Mouse (Mus musculus): Measurements from ENCODE around the gene Cd200r4.

Cd200r4 gene

DNA sequence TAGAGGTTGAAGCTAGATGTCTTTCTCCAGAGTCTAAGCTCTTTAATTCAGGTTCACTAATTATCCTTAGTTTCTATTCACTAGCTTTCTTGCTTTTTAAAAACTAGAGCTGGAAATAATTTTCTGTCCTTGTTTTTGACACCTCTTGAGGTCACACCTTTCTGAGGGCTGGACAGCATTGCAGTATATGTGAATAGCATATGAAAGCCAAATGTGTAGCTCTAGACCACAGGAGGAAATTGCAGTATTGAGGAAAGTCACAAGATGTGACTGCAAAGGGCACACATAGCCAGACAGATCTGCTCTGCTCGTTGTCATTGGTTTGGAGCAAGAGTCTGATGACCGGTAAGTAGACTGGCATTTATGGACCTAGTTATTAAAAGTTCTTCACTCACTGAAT, 55.3 kb downstream of the Cd200r4 start, which contains the start of gene Cd200r2:
Gene Cd200r2 (plus strand): TSS at position 301 of the 400 bp plus-strand sequence.
- ATAC-seq (ENCODE audit: insufficient number of reproducible peaks, low FRiP score, low TSS enrichment) = no peak

DNA sequence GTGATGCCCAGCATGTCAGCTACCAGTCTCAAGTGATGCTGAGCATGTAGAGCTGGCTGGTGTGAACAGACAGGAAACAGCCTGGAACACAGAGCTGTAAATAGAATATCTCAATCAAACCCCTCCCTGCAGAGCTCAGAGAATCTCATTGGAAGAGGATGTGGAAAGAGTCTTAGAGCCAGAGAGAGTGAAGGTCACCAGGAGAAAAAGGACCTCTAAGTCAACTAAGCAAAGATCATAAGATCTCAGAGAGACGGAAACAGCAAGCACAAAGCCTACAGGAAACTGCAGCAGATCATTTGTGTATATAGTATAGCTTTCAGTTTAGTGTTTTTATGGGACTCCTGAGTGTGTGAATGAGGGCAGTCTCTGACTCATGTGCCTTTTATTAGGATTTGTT, 63.6 kb downstream of the Cd200r4 start:
- no peak for ATAC-seq (ENCODE audit: insufficient number of reproducible peaks, low FRiP score, low TSS enrichment)

- ATAC-seq (ENCODE audit: insufficient number of reproducible peaks, low FRiP score, low TSS enrichment) = no peak
Measured at GRCm38 (mm10) chr16:44876625-44877024, 65.1 kb downstream of the Cd200r4 start.

DNA sequence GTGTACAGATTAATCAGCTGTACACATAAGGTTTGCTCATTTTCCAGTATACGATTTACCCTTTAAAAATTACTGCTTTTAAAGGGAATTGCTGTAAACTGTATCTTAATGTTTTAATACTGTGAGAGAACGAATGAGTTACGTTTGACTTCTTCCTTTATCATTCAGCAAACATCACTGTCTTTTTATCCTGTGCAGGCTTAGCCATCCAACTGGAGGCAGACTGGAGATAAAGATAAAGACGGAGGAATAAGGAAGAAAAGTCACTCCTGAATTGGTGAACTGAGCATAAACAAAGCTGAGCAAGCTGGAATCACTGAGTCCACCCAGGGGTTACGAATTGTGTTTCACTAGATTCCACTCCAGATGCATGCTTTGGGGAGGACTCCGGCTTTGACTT, 66.1 kb downstream of the Cd200r4 start:
- ATAC-seq (ENCODE audit: insufficient number of reproducible peaks, low FRiP score, low TSS enrichment) = no peak
